Mouse (Mus musculus): ENCODE measurements around the gene Adh1.

GRCm38 (mm10) chr3:138216091-138216490, 44.7 kb upstream of the Adh1 start:
- TF ChIP-seq EP300 (IDR thresholded peaks at IDR 0.05; ENCODE audit: low read depth), result no peak
- TF ChIP-seq CTCF (IDR thresholded peaks at IDR 0.05; ENCODE audit: low read depth), result no peak

Data from heart, postnatal 0 days (tissue).